Mouse (Mus musculus) cerebellum, adult 2 months (tissue): ENCODE results near the gene Npdc1. TPM values are rescaled to one million over a fixed set of nuclear protein-coding genes. Genes with fewer than 3 reads are reported as not detected.

Source experiments
- DNase-seq, 2 experiments: peaks; one replicate each; pipeline ENCODE4 v3.0.0; 2021
- H3K27ac ChIP-seq: fragments of 200-500 bp; 2 replicates; pipeline ENCODE4 v1.5.1; 2012; ENCODE audit warnings: low read length, control low read depth, inconsistent platforms; ENCODE audit not compliant: insufficient read depth
- H3K27me3 ChIP-seq: fragments of 200-500 bp; 2 replicates; pipeline ENCODE4 v1.6.1; 2012; ENCODE audit warnings: inconsistent platforms, mild to moderate bottlenecking, low read length, moderate library complexity; ENCODE audit not compliant: control insufficient read depth, insufficient read depth
- H3K4me1 ChIP-seq: fragments of 200-500 bp; 2 replicates; pipeline ENCODE4 v1.6.1; 2011; ENCODE audit warnings: low read length; ENCODE audit not compliant: control insufficient read depth, insufficient read depth
- H3K4me3 ChIP-seq: fragments of 200-500 bp; replicated peaks from 2 replicates; pipeline ENCODE3; 2011; ENCODE audit warnings: mild to moderate bottlenecking, low read depth, low read length, control low read depth; ENCODE audit not compliant: insufficient read depth
- CTCF ChIP-seq: fragments of 200-500 bp; IDR thresholded peaks from 2 replicates; pipeline ENCODE4 v1.5.1; 2011; ENCODE audit warnings: low read depth, mild to moderate bottlenecking, control low read depth, low read length, moderate library complexity, borderline replicate concordance; ENCODE audit not compliant: insufficient read depth
- POLR2A ChIP-seq: fragments of 200-500 bp; IDR thresholded peaks from 2 replicates; pipeline ENCODE4 v1.6.1; 2011; ENCODE audit warnings: low read length, control low read depth, borderline replicate concordance; ENCODE audit not compliant: insufficient read depth
- WGBS: fragments of 180-500 bp; shearing (Covaris S2); methylation state at CpG from one replicate; pipeline ENCODE4 v1.1.7; 2018; 5-methylcytosine and 5-hydroxymethylcytosine counted together
- polyA plus RNA-seq: library from polyadenylated mRNA; depleted of rRNA; stranded (reverse); fragments of >200 nt; gene quantifications from 2 replicates; pipeline ENCODE4 v1.2.3, GENCODE M21; 2012; rRNA removed

Npdc1 gene
- 502 and 505 TPM in 2 replicates for polyA plus RNA-seq

DNA sequence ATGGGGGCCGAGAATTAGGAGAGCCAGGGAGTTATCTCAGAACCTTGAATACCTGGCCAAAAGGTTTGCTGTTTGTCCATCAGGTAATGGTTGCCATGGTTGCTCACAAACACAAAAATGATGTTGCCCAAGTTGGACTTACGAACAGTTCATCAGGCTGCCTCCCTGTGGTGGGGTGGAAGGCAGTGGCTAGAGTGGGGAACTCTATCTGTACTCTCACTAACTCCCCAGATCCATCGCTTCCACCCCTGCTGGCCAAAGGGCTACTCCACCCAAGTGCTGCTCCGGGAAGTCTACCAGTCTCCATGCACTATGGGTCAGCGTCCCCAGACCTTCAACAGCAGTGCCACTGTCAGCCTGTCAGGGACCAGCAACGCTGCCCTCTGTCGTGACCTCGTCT, at the start of gene Npdc1:
TSS of gene Npdc1 (plus strand) at position 301 of the 400 bp plus-strand sequence.
- DNase-seq: no peak
- 90% methylated on average over 8 of the region's 8 CpGs for WGBS
- Histone ChIP-seq H3K27me3 (no peaks in the 10 kb centered on the region), H3K27ac (no peak within 1 kb of the TSS), H3K4me1 (peaks cover 18% of the 10 kb centered on the region), H3K4me3 (no peak within 1 kb of the TSS)
- TF ChIP-seq CTCF (no peak), POLR2A (no peak)

GRCm38 (mm10) chr2:25349499-25349898, 49.7 kb upstream of the Npdc1 start:
- no peak for DNase-seq
- Histone ChIP-seq H3K4me1 (no peaks in the 10 kb centered on the region), H3K27ac (no peak overlapping the region), H3K27me3 (no peaks in the 10 kb centered on the region), H3K4me3 (no peak overlapping the region)
- WGBS: 92% methylated on average over 4 of the region's 4 CpGs
- TF ChIP-seq CTCF (no peak), POLR2A (no peak)

DNA sequence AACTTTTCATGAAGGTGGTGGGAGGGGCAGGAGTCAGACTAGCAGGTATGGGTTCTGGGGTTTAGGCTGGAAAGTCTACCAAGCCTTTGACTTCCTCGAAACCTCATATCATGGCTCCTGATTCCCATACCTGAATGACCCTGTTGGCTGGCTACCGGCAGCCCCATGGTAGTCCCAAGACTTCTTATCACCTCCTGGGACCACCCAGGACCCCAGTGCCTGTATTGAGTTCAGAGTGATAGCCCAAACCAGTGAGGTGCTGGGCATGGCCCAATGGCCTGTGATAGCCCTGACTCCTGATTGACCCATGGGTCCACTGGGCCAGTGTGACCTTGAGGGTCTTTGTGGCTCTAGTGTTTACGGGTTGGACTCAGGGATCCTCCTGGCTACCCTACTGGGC, 48.5 kb upstream of the Npdc1 start:
- no peak overlapping the region for H3K27ac ChIP-seq
- WGBS: 98% methylated on average over 3 of the region's 3 CpGs
- DNase-seq: no peak

GRCm38 (mm10) chr2:25354211-25354610, 44.9 kb upstream of the Npdc1 start:
- no peak for DNase-seq
- WGBS: 79% methylated on average over 6 of the region's 6 CpGs
- no peak overlapping the region for H3K27ac ChIP-seq

More for the DNA sequence above, 48.5 kb upstream of the Npdc1 start:
- no peak overlapping the region for H3K4me3 ChIP-seq
- no peaks in the 10 kb centered on the region for H3K27me3 ChIP-seq
- peaks cover 8% of the 10 kb centered on the region for H3K4me1 ChIP-seq
- no peak for TF ChIP-seq POLR2A

DNA sequence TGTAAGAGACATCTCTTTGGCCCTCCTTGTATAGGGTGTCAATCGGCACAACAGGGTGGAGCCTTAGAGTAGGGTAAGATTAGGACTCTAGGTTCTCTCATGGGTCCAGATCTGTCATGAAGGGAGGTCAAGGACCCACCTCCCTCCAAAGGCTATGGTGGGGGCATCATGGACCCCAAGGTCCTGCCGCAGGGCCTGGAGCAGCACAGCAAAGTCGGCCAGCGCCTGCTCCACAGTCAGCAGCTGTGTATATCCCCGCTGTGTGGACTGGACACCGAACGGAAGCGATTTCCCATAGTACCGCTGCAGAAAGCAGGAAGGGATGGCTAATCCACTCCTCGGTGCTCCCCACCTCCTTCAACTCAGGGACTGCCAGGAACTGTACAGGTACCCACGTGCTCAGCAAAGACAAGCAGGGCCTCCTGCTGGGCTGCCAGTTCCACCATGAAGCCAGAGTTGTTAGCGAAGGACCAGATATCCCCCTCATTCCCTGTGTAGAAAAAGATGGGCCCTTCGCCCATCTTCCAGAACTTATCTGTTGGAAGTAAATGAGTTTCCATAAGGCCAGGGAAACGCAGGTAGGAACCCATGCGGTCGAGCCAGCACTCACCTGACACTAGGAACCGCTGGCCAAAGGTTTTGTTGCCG, 43.6 kb upstream of the Npdc1 start:
- TF ChIP-seq CTCF: no peak
- no peak for TF ChIP-seq POLR2A
- peak overlapping the region; percentile 80 for H3K4me3 ChIP-seq
- peaks cover 8% of the 10 kb centered on the region for H3K4me1 ChIP-seq
- peak in 1 of 2 experiments; percentile 42 for DNase-seq
- no peaks in the 10 kb centered on the region for H3K27me3 ChIP-seq
- H3K27ac ChIP-seq: no peak overlapping the region
- 31% methylated on average over 18 of the region's 18 CpGs for WGBS

More at GRCm38 (mm10) chr2:25354211-25354610, 44.9 kb upstream of the Npdc1 start:
- Histone ChIP-seq H3K4me1 (peaks cover 8% of the 10 kb centered on the region), H3K27me3 (no peaks in the 10 kb centered on the region), H3K4me3 (no peak overlapping the region)
- TF ChIP-seq POLR2A (no peak), CTCF (no peak)

DNA sequence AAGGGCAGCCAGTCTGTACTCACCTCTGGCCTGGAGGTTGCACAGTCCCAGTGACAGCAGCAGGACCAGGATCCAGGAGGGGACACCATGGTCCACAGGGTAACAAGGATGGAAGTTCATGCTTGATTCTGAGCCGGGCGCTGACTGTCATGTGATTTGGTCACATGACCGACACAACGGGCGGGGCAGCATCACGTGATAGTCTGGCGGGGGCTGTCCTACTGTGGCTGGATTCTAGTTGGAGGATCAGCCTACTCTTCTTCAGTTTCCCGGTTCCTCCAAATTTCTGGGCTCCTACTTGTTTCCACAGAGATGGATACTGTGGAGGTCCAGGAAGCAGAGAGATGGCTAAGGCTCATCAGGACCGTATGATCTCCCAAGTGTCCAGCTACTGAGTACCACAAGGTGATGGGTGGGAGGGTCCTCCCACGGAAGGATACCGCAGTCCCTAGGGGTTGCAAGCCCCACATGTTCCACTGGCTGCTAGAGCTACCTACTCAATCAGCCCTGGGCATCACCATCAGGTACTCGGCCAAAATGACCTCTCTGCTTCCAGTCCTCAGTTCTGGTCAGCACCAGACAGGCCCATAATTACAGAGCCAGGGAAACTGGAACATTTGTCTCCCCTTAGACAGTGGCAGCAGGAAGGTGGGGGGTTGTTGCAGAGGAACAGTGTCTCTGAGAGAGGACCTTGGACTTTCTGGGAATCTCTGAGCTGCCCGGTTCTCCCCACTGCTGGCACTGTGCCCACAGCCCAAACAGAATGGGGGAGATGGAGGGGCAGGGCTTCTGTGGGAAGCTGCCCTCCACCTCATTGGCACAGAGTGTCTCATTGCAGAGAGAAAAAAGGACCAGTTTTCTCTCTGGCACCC, 42.7 kb upstream of the Npdc1 start, which contains the start of gene Dpp7:
TSS of gene Dpp7 (minus strand) at position 152 of the 872 bp plus-strand sequence.
- Histone ChIP-seq H3K27ac (0 out of 2 replicates have a peak within 1 kb of the TSS, but pooled peaks have one; percentile 27), H3K4me3 (peak within 1 kb of the TSS; percentile 80), H3K27me3 (no peaks in the 10 kb centered on the region), H3K4me1 (peaks cover 8% of the 10 kb centered on the region)
- 1% methylated on average over 13 of the region's 13 CpGs for WGBS
- peak; percentile 87; the same call in 1 of the 2 replicates for TF ChIP-seq POLR2A
- TF ChIP-seq CTCF: no peak
- peak; percentile 87 to 88 for DNase-seq

DNA sequence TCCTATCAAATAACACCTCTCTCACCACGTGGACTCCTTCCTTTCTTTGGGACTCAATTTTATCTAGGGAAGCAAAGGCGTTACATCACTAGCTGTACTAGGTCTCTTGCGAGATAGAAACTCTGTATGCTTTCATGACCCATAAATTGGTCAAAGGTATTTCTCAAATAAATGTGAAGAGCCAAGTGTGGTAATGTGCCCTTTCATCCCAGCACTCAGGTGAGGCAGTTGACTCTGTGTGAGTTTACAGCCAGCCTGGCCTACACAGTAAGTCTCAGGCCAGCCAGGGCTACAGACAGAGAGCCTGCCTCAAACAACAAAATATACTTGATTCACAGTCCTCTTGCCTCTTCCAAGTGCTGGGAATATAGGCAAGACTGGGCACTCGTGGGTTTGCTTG, 39.3 kb upstream of the Npdc1 start:
- no peak for TF ChIP-seq CTCF
- TF ChIP-seq POLR2A: no peak
- Histone ChIP-seq H3K4me3 (no peak overlapping the region), H3K27ac (no peak overlapping the region), H3K27me3 (no peaks in the 10 kb centered on the region), H3K4me1 (peaks cover 8% of the 10 kb centered on the region)
- 76% methylated on average over 4 of the region's 4 CpGs for WGBS
- no peak for DNase-seq
